Mouse (Mus musculus) cerebellum, adult 2 months (tissue): ENCODE data around the gene Gm42674.

ENCODE experiments used
- CTCF ChIP-seq: fragments of 200-500 bp; IDR thresholded peaks from 2 replicates; pipeline ENCODE4 v1.5.1; 2011; ENCODE audit warnings: low read depth, mild to moderate bottlenecking, control low read depth, low read length, moderate library complexity, borderline replicate concordance; ENCODE audit not compliant: insufficient read depth
- POLR2A ChIP-seq: fragments of 200-500 bp; IDR thresholded peaks from 2 replicates; pipeline ENCODE4 v1.6.1; 2011; ENCODE audit warnings: low read length, control low read depth, borderline replicate concordance; ENCODE audit not compliant: insufficient read depth

GRCm38 (mm10) chr3:90613461-90614147 lies 11.9 kb downstream of the Gm42674 start:
- TF ChIP-seq CTCF (no peak), POLR2A (no peak)
